35 mouse cellular contexts compared by ENCODE assay signal in genomic region chr2:139325501-139325900, GRCm38 (mm10).
"Had no signal": no experiment of that assay in that cellular context is flagged by ENCODE, and none has a peak within 500 bp of the region (broad histone marks: within the 10 kb centered on the region; RNA-seq: fewer than 3 reads in every experiment).

No protein-coding gene starts in this region.

- H3K27me3 ChIP-seq: heart, embryonic 12.5 days; heart, embryonic 13.5 days; heart, embryonic 15.5 days; hindbrain, embryonic 12.5 days; hindbrain, embryonic 13.5 days; hindbrain, embryonic 15.5 days; intestine, embryonic 15.5 days; kidney, embryonic 15.5 days had no signal

- H3K9me3 ChIP-seq: heart, embryonic 10.5 days; heart, embryonic 12.5 days; heart, embryonic 13.5 days; heart, embryonic 15.5 days; hindbrain, embryonic 10.5 days; hindbrain, embryonic 12.5 days; hindbrain, embryonic 13.5 days; hindbrain, embryonic 15.5 days; intestine, embryonic 15.5 days; kidney, embryonic 15.5 days had no signal

- ATAC-seq: hindbrain, embryonic 16.5 days; hindbrain, postnatal 0 days; inflammation-experienced regulatory T-cells, adult 6 months; intestine, embryonic 15.5 days; intestine, embryonic 16.5 days; intestine, postnatal 0 days had no signal

- H3K4me3 ChIP-seq: heart, embryonic 10.5 days; heart, embryonic 12.5 days; heart, embryonic 13.5 days; heart, embryonic 15.5 days; hindbrain, embryonic 10.5 days; hindbrain, embryonic 12.5 days; hindbrain, embryonic 13.5 days; hindbrain, embryonic 15.5 days; intestine, embryonic 15.5 days; kidney, embryonic 15.5 days; layer of hippocampus, adult 2 months had no signal

- H3K4me1 ChIP-seq: heart, embryonic 10.5 days; heart, embryonic 12.5 days; heart, embryonic 13.5 days; heart, embryonic 15.5 days; hindbrain, embryonic 10.5 days; hindbrain, embryonic 12.5 days; hindbrain, embryonic 13.5 days; hindbrain, embryonic 15.5 days; intestine, embryonic 15.5 days; kidney, embryonic 15.5 days had no signal

- H3K27ac ChIP-seq: heart, embryonic 10.5 days; heart, embryonic 13.5 days; heart, embryonic 15.5 days; hindbrain, embryonic 10.5 days; hindbrain, embryonic 12.5 days; hindbrain, embryonic 13.5 days; hindbrain, embryonic 14.5 days; hindbrain, embryonic 15.5 days; hindbrain, postnatal 0 days; intestine, embryonic 15.5 days; kidney, embryonic 15.5 days; kidney, postnatal 0 days; layer of hippocampus, adult 2 months had no signal

- H3K36me3 ChIP-seq: heart, embryonic 10.5 days; heart, embryonic 12.5 days; heart, embryonic 13.5 days; heart, embryonic 15.5 days; hindbrain, embryonic 10.5 days; hindbrain, embryonic 12.5 days; hindbrain, embryonic 13.5 days; hindbrain, embryonic 15.5 days; intestine, embryonic 15.5 days; kidney, embryonic 15.5 days had no signal

- DNase-seq: heart, postnatal 10 days; heart, postnatal 14 days; heart, postnatal 36 days; heart, postnatal 4 days; kidney, adult 11 months; kidney, adult 18-20 months; kidney, adult 2 months; kidney, adult 8-10 months; kidney, adult 9 months; kidney, postnatal 10 days; kidney, postnatal 14 days; kidney, postnatal 25 days; kidney, postnatal 36 days; kidney, postnatal 4 days; layer of hippocampus, adult 9-11 months; layer of hippocampus, postnatal 36 days had no signal

- H3K9ac ChIP-seq: heart, embryonic 12.5 days; heart, embryonic 13.5 days; heart, embryonic 15.5 days; hindbrain, embryonic 12.5 days; hindbrain, embryonic 13.5 days; hindbrain, embryonic 14.5 days; hindbrain, embryonic 15.5 days; intestine, embryonic 15.5 days; kidney, embryonic 15.5 days had no signal

- H3K4me2 ChIP-seq: heart, embryonic 11.5 days; heart, embryonic 12.5 days; heart, embryonic 13.5 days; heart, embryonic 15.5 days; hindbrain, embryonic 12.5 days; hindbrain, embryonic 13.5 days; hindbrain, embryonic 14.5 days; hindbrain, embryonic 15.5 days; intestine, embryonic 15.5 days; kidney, embryonic 15.5 days had no signal
